Mouse (Mus musculus) cerebellum, adult 2 months (tissue): ENCODE results near the gene Gm28042. TPM values are rescaled to one million over a fixed set of nuclear protein-coding genes. Genes with fewer than 3 reads are reported as not detected.

Source experiments
- DNase-seq, 2 experiments: peaks; one replicate each; pipeline ENCODE4 v3.0.0; 2021
- H3K27ac ChIP-seq: fragments of 200-500 bp; 2 replicates; pipeline ENCODE4 v1.5.1; 2012; ENCODE audit warnings: low read length, control low read depth, inconsistent platforms; ENCODE audit not compliant: insufficient read depth
- H3K27me3 ChIP-seq: fragments of 200-500 bp; 2 replicates; pipeline ENCODE4 v1.6.1; 2012; ENCODE audit warnings: inconsistent platforms, mild to moderate bottlenecking, low read length, moderate library complexity; ENCODE audit not compliant: control insufficient read depth, insufficient read depth
- H3K4me1 ChIP-seq: fragments of 200-500 bp; 2 replicates; pipeline ENCODE4 v1.6.1; 2011; ENCODE audit warnings: low read length; ENCODE audit not compliant: control insufficient read depth, insufficient read depth
- H3K4me3 ChIP-seq: fragments of 200-500 bp; replicated peaks from 2 replicates; pipeline ENCODE3; 2011; ENCODE audit warnings: mild to moderate bottlenecking, low read depth, low read length, control low read depth; ENCODE audit not compliant: insufficient read depth
- CTCF ChIP-seq: fragments of 200-500 bp; IDR thresholded peaks from 2 replicates; pipeline ENCODE4 v1.5.1; 2011; ENCODE audit warnings: low read depth, mild to moderate bottlenecking, control low read depth, low read length, moderate library complexity, borderline replicate concordance; ENCODE audit not compliant: insufficient read depth
- POLR2A ChIP-seq: fragments of 200-500 bp; IDR thresholded peaks from 2 replicates; pipeline ENCODE4 v1.6.1; 2011; ENCODE audit warnings: low read length, control low read depth, borderline replicate concordance; ENCODE audit not compliant: insufficient read depth
- WGBS: fragments of 180-500 bp; shearing (Covaris S2); methylation state at CpG from one replicate; pipeline ENCODE4 v1.1.7; 2018; 5-methylcytosine and 5-hydroxymethylcytosine counted together
- polyA plus RNA-seq: library from polyadenylated mRNA; depleted of rRNA; stranded (reverse); fragments of >200 nt; gene quantifications from 2 replicates; pipeline ENCODE4 v1.2.3, GENCODE M21; 2012

The Gm28042 gene
- polyA plus RNA-seq, 1 experiment, result 9.0 TPM

DNA sequence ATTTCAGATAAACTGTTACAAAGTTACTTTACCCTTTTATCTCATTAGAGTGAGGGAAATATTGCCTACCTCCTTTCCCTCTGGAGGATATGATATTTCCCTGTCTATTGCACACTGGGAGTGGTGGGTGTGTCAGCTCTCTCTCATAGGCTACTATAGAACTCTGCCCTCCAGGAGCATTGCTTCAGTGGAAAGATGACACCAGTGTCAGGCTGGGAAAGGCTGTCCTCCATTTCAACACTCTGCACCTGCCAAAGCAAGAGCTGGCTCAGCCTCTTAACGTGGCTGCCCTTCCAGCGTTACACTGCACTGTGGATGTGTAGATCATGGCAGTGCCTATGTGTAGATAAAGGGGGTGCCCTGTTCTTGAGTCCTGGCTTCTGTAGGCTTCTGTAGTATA is 34.9 kb upstream of the Gm28042 start:
- no peaks in the 10 kb centered on the region for H3K27me3 ChIP-seq
- H3K27ac ChIP-seq, result no peak overlapping the region
- H3K4me1 ChIP-seq, result peaks cover 5% of the 10 kb centered on the region
- WGBS, result 62% methylated on average over 2 of the region's 2 CpGs
- H3K4me3 ChIP-seq, result no peak overlapping the region
- DNase-seq, result no peak
- TF ChIP-seq POLR2A (no peak), CTCF (no peak)

DNA sequence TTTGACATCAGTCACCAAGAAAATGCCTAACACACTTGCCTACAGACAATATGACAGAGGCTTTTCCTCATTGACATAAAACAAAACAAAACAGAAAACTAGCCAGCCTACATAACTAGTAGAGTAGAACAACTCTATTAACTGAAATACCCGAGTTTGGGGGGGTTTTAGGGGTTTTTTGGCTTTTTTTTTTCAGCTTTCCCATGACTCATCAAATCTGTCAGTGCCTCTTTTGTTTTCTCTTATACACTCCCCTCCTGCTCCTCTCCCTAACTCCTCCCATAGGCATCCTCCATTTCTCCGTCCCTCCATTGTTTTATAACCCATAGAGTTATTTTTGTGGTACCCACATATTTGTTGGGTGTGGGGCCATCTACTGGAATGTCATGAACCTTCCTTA is 33.8 kb upstream of the Gm28042 start:
- no peak for TF ChIP-seq POLR2A
- TF ChIP-seq CTCF, result no peak
- Histone ChIP-seq H3K27me3 (no peaks in the 10 kb centered on the region), H3K4me3 (no peak overlapping the region), H3K27ac (no peak overlapping the region), H3K4me1 (peaks cover 13% of the 10 kb centered on the region)
- 60% methylated on average over 2 of the region's 2 CpGs for WGBS
- no peak for DNase-seq

DNA sequence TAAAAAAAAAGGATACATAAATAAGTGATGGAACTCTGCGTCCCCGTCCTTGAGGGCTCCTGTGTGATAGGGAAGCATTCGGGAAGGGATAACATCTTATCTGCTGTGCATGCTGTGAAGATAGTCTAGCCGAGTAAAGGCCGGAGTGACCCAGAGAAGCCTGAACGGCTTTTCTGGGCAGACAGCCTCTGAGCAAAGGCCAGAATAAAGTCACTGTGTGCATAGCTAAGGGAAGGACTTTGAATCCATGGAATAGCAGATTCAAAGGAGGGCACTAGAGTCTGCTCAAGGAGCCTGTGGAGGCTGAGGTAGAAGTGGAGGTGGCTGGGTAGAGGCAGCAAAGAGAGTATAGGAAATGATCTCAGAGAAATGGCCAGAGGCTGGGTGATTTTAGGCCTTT is 32.5 kb upstream of the Gm28042 start:
- H3K4me3 ChIP-seq, result no peak overlapping the region
- no peak for DNase-seq
- no peaks in the 10 kb centered on the region for H3K27me3 ChIP-seq
- WGBS, result 81% methylated on average over 6 of the region's 6 CpGs
- TF ChIP-seq POLR2A, result no peak
- no peak for TF ChIP-seq CTCF
- H3K4me1 ChIP-seq, result peaks cover 13% of the 10 kb centered on the region
- no peak overlapping the region for H3K27ac ChIP-seq

DNA sequence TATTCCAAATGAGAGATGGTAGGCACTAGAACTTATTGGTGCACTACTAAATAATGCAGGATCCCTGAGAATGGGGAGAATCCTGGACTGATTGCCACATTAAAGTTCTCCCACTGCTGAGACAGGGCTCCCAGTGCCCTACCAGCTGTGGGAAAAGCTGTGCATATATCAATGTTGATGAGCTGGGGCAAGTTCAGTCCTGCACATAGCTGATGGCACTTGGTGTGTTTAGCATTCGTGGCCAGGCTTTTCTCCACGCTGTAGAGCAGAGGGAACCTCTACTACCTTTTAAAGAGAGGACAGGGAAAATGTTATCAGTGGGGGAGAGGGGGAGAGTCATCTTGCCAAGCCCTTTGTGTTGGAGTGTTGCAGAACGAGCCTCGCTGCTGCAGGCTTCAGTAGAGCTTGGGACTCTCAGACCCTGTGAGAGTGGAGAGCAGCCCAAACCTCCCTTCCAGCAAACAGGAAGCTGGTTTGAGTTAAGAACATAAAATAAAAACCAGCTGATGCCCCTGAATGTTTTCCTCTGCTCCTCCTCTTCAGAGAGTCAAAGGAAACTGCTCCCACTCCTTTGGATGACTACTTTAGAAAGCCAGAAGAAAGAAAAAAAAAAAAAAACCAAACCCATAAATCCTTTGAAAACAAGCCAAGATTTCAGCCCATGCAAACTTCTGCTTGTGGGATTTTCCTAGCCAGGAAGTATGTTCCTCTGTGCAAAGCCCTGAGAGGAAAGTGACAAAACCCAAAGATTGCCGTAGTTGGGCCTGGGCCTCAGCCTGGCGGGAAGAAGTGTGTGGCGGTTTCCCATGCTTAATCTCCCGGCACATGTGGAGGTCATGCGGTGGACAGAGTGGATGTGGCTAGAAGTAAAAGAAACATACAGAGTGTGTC is 31.7 kb upstream of the Gm28042 start:
- Histone ChIP-seq H3K4me1 (peaks cover 13% of the 10 kb centered on the region), H3K27ac (no peak overlapping the region), H3K27me3 (no peaks in the 10 kb centered on the region), H3K4me3 (no peak overlapping the region)
- 71% methylated on average over 9 of the region's 9 CpGs for WGBS
- DNase-seq, result no peak
- TF ChIP-seq CTCF (no peak), POLR2A (no peak)

DNA sequence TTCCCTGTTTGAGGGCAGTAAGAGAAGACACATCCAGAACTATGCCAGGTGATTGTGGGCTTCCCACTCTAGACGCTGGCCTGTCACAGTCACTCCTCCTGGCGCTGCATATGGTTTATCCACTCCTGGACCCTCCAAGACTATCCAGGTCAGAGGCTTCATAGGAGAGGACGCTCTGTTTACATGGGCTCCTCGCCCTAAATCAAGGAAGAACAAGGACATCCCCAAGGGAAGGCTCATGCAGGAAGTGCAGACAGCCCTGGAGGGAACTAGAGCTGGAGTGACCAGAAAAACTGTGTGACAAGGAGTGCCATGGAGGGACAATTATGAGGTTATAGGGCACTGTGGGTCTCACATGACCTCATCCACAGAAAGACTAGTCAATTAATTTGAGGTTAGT is 29.9 kb upstream of the Gm28042 start:
- no peak overlapping the region for H3K27ac ChIP-seq
- H3K4me1 ChIP-seq, result peaks cover 13% of the 10 kb centered on the region
- H3K4me3 ChIP-seq, result no peak overlapping the region
- no peak for DNase-seq
- no peaks in the 10 kb centered on the region for H3K27me3 ChIP-seq
- TF ChIP-seq CTCF (no peak), POLR2A (no peak)
- 74% methylated on average over 4 of the region's 4 CpGs for WGBS

DNA sequence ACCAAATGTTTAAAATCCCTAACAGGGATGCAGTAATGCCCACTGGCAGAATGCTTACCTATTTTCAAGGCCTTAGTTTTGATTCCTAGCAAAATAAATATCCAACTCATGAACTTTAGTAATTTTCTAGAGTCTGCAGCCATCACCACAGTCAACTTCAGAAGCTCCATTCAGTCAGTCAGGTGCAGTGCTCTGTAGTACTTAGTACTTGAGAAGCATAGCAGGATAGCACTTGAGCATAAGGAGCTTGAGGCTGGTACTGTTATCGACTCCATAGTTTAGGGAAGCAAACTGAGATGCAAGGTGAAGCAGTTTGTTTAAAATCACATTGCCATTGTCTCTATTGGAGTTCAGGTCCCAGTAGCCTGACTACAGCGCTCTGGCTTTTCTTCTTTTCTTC is 27.6 kb upstream of the Gm28042 start:
- Histone ChIP-seq H3K4me1 (peaks cover 13% of the 10 kb centered on the region), H3K4me3 (no peak overlapping the region), H3K27me3 (no peaks in the 10 kb centered on the region), H3K27ac (no peak overlapping the region)
- TF ChIP-seq POLR2A (no peak), CTCF (no peak)
- 95% methylated on average over 2 of the region's 2 CpGs for WGBS
- no peak for DNase-seq

DNA sequence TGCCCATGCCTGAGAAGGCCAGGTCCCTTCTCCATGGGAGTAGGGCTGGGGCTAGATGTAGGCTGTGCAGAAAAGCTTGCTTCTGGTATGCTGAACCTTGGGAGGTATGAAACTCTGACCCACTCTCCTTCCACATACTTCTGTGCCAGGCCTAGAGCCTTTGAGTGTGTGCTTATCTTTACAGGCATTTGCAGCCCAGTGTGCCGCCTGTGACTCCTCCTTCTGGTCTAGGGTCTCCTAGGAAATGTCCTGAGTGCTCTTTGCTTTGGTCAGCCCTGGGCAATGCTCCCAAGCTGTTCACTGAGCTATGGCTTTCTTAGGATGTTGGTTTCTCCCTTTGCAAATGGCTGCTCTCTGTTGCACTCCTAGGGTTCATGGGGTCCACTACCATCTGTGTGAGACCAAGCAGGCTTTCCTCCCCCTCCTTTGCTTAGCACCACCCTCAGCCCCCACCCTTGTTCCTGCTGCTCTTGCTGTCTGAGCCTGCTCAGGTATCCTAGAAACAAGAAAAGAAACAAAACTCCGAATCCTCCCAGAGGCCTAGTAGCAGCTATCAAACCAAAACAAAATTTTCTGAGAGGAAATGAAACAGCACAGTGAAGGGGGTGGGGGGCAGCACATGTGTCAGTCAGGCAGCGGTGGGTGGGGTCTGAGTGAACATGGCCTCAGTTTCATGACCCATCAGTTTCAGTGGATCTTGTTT is 26.3 kb upstream of the Gm28042 start:
- no peaks in the 10 kb centered on the region for H3K27me3 ChIP-seq
- WGBS, result 88% methylated on average over 3 of the region's 3 CpGs
- H3K4me1 ChIP-seq, result peaks cover 13% of the 10 kb centered on the region
- H3K27ac ChIP-seq, result no peak overlapping the region
- no peak overlapping the region for H3K4me3 ChIP-seq
- no peak for TF ChIP-seq CTCF
- no peak for TF ChIP-seq POLR2A
- no peak for DNase-seq

DNA sequence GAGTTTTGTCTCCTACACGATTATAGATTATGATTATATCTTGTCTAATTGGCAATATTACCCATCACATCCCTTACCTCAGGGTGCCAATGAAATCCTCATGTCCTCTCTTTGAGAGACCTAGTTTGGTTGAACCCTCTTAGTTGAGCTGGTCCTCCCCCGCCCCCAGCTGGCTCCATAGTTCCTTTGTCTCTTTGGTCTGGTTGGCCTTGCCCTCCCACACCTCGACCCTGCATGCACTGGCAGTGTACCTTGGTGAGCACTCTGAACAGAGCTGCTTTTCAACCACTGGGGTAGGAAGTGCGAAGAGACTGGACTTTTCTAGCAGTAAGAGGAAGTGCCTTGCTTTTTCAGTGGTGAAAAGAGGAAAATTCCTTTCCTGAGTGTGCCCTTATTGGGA is 25.3 kb upstream of the Gm28042 start:
- no peak for TF ChIP-seq CTCF
- TF ChIP-seq POLR2A, result no peak
- H3K27ac ChIP-seq, result no peak overlapping the region
- no peaks in the 10 kb centered on the region for H3K27me3 ChIP-seq
- DNase-seq, result no peak
- no peak overlapping the region for H3K4me3 ChIP-seq
- WGBS, result 86% methylated on average over 4 of the region's 4 CpGs
- H3K4me1 ChIP-seq, result peaks cover 12% of the 10 kb centered on the region
